Mouse (Mus musculus): ENCODE measurements around the gene Fam160b1. TPM values are rescaled to one million over a fixed set of nuclear protein-coding genes. Genes with fewer than 3 reads are reported as not detected.
A peak's percentile ranks its signal among the peaks of the same experiment; 100 is the strongest.

The Fam160b1 gene
- polyA plus RNA-seq, 1 experiment = 13.7 TPM

DNA sequence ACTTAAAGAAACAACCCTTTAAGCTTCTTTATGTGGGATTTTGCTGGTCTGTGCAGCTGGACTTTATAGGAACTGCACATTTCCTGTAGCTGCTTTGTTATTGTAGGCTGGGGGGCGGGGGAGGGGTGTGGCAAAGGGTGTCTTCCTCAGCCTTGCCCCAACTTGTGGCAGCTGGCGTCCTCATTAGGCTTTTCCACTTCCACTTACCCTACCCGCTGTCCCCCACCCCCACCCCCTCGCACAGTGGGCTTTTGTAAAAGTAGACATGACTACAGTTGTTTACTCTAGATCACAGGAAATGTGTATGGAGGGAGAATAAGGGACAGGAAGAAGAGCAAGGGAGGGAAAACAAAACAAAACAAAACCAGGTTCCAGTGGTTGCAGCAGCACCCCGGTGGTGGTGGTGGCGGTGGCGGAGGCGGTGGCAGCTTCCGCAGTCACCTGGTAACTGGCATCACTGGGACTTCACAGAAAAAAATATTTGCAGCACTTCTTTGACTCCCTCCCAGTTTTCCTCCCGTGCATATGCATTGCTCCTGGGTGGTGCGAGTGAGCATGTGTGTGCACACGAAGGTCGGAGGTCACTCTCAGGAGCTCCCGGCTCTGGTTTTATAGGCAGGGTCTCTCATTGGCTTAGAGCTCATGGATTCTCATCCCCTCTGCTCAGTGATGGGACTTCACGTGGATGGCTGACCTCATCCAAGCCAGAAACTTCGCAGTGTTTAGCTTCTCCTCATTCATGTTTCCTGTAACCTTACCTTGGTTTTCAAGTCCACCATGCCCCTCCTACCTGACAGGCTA lies 4.8 kb upstream of the Fam160b1 start:
- Histone ChIP-seq H3K36me3 (ENCODE audit: control insufficient read depth, insufficient read depth, low read length) (no peaks in the 10 kb centered on the region), H3K27me3 (ENCODE audit: control insufficient read depth, insufficient read depth, low read length) (no peaks in the 10 kb centered on the region), H3K4me3 (ENCODE audit: control insufficient read depth, low read depth, low read length) (no peak overlapping the region), H3K4me1 (ENCODE audit: control insufficient read depth, insufficient read depth, low read length) (peaks cover 16% of the 10 kb centered on the region), H3K27ac (ENCODE audit: control insufficient read depth, insufficient read depth, low read depth, low read length) (0 out of 2 replicates have a peak overlapping the region, but pooled peaks have one; percentile 43)
- no peak for TF ChIP-seq CTCF (IDR thresholded peaks at IDR 0.05; ENCODE audit: control insufficient read depth, insufficient read depth, insufficient replicate concordance, low read depth, low read length)
- no peak for TF ChIP-seq POLR2A (IDR thresholded peaks at IDR 0.05; ENCODE audit: control insufficient read depth, low read depth, low read length)

DNA sequence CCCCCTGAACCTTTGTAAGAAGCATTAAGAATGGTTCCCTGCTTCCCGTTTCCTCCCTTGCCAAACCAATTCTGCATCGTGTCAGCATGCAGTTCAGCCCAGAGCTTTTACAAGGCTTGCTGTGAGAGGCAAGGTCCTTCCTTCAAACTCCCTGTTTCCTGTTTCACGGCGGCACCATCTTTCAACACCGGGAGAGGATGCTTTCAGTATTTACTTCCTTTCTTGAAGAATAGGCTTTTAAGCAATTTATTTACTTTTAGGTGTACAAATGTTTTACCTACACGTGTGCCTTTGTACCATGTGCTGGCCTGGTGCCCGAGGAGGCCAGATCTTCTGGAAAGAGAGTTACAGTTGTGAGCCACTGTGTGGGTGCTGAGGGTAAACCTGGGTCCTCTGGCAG lies 4.2 kb upstream of the Fam160b1 start:
- Histone ChIP-seq H3K36me3 (ENCODE audit: control insufficient read depth, insufficient read depth, low read length) (no peaks in the 10 kb centered on the region), H3K27me3 (ENCODE audit: control insufficient read depth, insufficient read depth, low read length) (no peaks in the 10 kb centered on the region), H3K4me1 (ENCODE audit: control insufficient read depth, insufficient read depth, low read length) (peaks cover 16% of the 10 kb centered on the region), H3K27ac (ENCODE audit: control insufficient read depth, insufficient read depth, low read depth, low read length) (0 out of 2 replicates have a peak overlapping the region, but pooled peaks have one; percentile 43), H3K4me3 (ENCODE audit: control insufficient read depth, low read depth, low read length) (no peak overlapping the region)
- TF ChIP-seq CTCF (IDR thresholded peaks at IDR 0.05; ENCODE audit: control insufficient read depth, insufficient read depth, insufficient replicate concordance, low read depth, low read length) (no peak), POLR2A (IDR thresholded peaks at IDR 0.05; ENCODE audit: control insufficient read depth, low read depth, low read length) (no peak)

- Histone ChIP-seq H3K4me1 (ENCODE audit: control insufficient read depth, insufficient read depth, low read length) (peaks cover 16% of the 10 kb centered on the region), H3K36me3 (ENCODE audit: control insufficient read depth, insufficient read depth, low read length) (no peaks in the 10 kb centered on the region), H3K27ac (ENCODE audit: control insufficient read depth, insufficient read depth, low read depth, low read length) (no peak overlapping the region), H3K4me3 (ENCODE audit: control insufficient read depth, low read depth, low read length) (no peak overlapping the region), H3K27me3 (ENCODE audit: control insufficient read depth, insufficient read depth, low read length) (no peaks in the 10 kb centered on the region)
- TF ChIP-seq CTCF (IDR thresholded peaks at IDR 0.05; ENCODE audit: control insufficient read depth, insufficient read depth, insufficient replicate concordance, low read depth, low read length) (no peak), POLR2A (IDR thresholded peaks at IDR 0.05; ENCODE audit: control insufficient read depth, low read depth, low read length) (no peak)
These were observed 3.2 kb upstream of the Fam160b1 start for GRCm38 (mm10) chr19:57357244-57357643.

DNA sequence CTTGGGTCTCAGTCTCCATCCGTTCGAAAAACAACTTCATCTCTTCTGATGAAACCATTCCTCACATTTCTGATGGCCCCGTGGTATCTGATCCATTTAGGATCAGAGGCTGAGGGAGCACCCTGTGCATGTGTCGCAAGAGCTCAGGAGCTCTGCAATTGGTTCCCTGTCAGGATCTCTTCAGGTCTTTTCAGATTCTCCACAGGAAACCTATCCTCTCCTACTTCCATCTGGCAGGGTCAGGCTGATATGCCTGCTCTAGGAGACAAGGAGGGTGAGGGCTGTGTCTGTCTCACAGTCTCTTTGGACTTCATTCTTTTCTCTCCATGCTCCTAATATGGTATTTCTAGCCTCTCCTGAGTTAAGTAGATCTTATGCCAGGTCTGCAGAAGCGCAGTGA lies 2.7 kb upstream of the Fam160b1 start:
- peaks cover 15% of the 10 kb centered on the region for H3K4me1 ChIP-seq (ENCODE audit: control insufficient read depth, insufficient read depth, low read length)
- H3K27ac ChIP-seq (ENCODE audit: control insufficient read depth, insufficient read depth, low read depth, low read length) = no peak overlapping the region
- TF ChIP-seq CTCF (IDR thresholded peaks at IDR 0.05; ENCODE audit: control insufficient read depth, insufficient read depth, insufficient replicate concordance, low read depth, low read length) (no peak), POLR2A (IDR thresholded peaks at IDR 0.05; ENCODE audit: control insufficient read depth, low read depth, low read length) (no peak)
- no peak overlapping the region for H3K4me3 ChIP-seq (ENCODE audit: control insufficient read depth, low read depth, low read length)
- H3K27me3 ChIP-seq (ENCODE audit: control insufficient read depth, insufficient read depth, low read length) = no peaks in the 10 kb centered on the region
- H3K36me3 ChIP-seq (ENCODE audit: control insufficient read depth, insufficient read depth, low read length) = no peaks in the 10 kb centered on the region

GRCm38 (mm10) chr19:57358322-57358721 lies 2.2 kb upstream of the Fam160b1 start:
- Histone ChIP-seq H3K27me3 (ENCODE audit: control insufficient read depth, insufficient read depth, low read length) (no peaks in the 10 kb centered on the region), H3K27ac (ENCODE audit: control insufficient read depth, insufficient read depth, low read depth, low read length) (peak overlapping the region; percentile 85), H3K4me1 (ENCODE audit: control insufficient read depth, insufficient read depth, low read length) (peaks cover 16% of the 10 kb centered on the region), H3K4me3 (ENCODE audit: control insufficient read depth, low read depth, low read length) (peak overlapping the region; percentile 79), H3K36me3 (ENCODE audit: control insufficient read depth, insufficient read depth, low read length) (no peaks in the 10 kb centered on the region)
- no peak for TF ChIP-seq POLR2A (IDR thresholded peaks at IDR 0.05; ENCODE audit: control insufficient read depth, low read depth, low read length)
- TF ChIP-seq CTCF (IDR thresholded peaks at IDR 0.05; ENCODE audit: control insufficient read depth, insufficient read depth, insufficient replicate concordance, low read depth, low read length) = peak; percentile 73; the same call in 1 of the 2 replicates

DNA sequence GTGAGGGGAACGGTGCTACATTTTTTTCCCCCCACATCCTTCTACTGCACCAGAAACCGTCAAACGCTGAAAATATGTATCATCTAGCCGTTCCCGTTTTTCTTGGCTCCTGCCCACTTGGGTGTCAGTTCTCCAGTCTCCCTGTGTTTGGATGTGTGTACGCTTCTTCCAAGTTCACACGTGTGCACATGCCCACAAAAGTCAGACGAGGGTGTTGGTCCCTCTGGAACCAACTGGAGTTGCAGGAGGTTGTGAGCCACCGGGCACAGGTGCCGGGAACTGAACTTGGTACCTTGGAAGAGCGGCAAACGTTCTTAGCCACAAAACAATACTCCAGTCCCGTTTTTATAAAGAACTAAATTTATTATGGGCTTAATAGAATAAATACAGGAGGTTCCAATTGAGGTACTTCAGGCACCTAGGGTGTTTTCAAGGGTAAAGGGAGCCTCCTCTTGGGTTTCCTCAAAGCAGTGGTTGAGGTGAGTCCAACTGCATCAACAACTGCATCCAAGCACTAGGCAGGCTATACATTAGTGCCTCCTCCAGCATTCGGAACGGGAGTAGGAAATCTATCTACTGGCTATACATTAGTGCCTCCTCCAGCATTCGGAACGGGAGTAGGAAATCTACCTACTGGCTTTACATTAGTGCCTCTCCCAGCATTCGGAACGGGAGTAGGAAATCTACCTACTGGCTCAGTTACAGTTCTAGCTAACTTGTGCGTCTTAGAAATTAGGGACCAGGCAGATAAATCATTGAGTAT lies 1.5 kb upstream of the Fam160b1 start:
- Histone ChIP-seq H3K27ac (ENCODE audit: control insufficient read depth, insufficient read depth, low read depth, low read length) (peak overlapping the region; percentile 85), H3K4me3 (ENCODE audit: control insufficient read depth, low read depth, low read length) (peak overlapping the region; percentile 79), H3K4me1 (ENCODE audit: control insufficient read depth, insufficient read depth, low read length) (peaks cover 16% of the 10 kb centered on the region), H3K27me3 (ENCODE audit: control insufficient read depth, insufficient read depth, low read length) (no peaks in the 10 kb centered on the region), H3K36me3 (ENCODE audit: control insufficient read depth, insufficient read depth, low read length) (no peaks in the 10 kb centered on the region)
- TF ChIP-seq CTCF (IDR thresholded peaks at IDR 0.05; ENCODE audit: control insufficient read depth, insufficient read depth, insufficient replicate concordance, low read depth, low read length) (no peak), POLR2A (IDR thresholded peaks at IDR 0.05; ENCODE audit: control insufficient read depth, low read depth, low read length) (no peak)

GRCm38 (mm10) chr19:57359701-57360326 lies 666 bp upstream of the Fam160b1 start:
- peaks cover 17% of the 10 kb centered on the region for H3K4me1 ChIP-seq (ENCODE audit: control insufficient read depth, insufficient read depth, low read length)
- no peaks in the 10 kb centered on the region for H3K36me3 ChIP-seq (ENCODE audit: control insufficient read depth, insufficient read depth, low read length)
- peak overlapping the region; percentile 90 for H3K4me3 ChIP-seq (ENCODE audit: control insufficient read depth, low read depth, low read length)
- peak overlapping the region; percentile 80 for H3K27ac ChIP-seq (ENCODE audit: control insufficient read depth, insufficient read depth, low read depth, low read length)
- H3K27me3 ChIP-seq (ENCODE audit: control insufficient read depth, insufficient read depth, low read length) = no peaks in the 10 kb centered on the region
- TF ChIP-seq CTCF (IDR thresholded peaks at IDR 0.05; ENCODE audit: control insufficient read depth, insufficient read depth, insufficient replicate concordance, low read depth, low read length) (no peak), POLR2A (IDR thresholded peaks at IDR 0.05; ENCODE audit: control insufficient read depth, low read depth, low read length) (no peak)

Measured in testis, adult 2 months (tissue).